8 mouse cellular contexts compared by ENCODE assay signal in the genomic region with DNA sequence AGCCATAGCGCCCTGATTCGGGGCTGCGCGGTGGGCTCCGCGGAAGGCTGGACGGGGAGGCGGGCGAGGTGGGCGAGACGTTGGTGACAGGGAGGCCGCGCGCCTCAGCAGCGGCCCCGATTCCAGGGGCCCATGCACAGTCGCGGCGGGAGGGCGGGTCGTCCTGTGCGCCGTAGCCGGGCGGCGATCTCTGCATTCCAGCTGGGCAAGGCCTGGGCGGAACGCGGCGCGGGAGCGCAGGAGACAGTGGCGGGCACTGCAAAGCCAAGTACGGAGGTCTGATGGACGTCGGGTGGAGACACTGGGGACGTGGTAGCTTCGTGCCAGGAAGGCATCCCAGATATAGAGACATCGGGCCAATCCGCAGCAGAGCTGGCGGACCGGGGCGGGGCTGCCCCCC. TPM values are rescaled to one million over a fixed set of nuclear protein-coding genes. Genes with fewer than 3 reads are reported as not detected.
DNase-seq lines count a peak whose midpoint lies in the region; ATAC-seq and TF ChIP-seq lines count a peak whose summit lies in the region.

Gene Sox18 (minus strand): TSS at position 315 of the 400 bp plus-strand sequence.

- TF ChIP-seq EP300 in lung, postnatal 0 days (IDR thresholded peaks at IDR 0.05): no peak
- TF ChIP-seq EP300 in stomach, postnatal 0 days (optimal IDR thresholded peaks at IDR 0.05): no peak

- peaks cover 44% of the 10 kb centered on the region for H3K27me3 ChIP-seq in forebrain, embryonic 11.5 days (ENCODE audit: control insufficient read depth, insufficient read depth, low read length)
- H3K27me3 ChIP-seq in lung, postnatal 0 days (replicated peaks; ENCODE audit: insufficient read depth, low read length): peaks cover 28% of the 10 kb centered on the region
- H3K27me3 ChIP-seq in stomach, postnatal 0 days (ENCODE audit: control insufficient read depth, insufficient read depth, low read length): peaks cover 19% of the 10 kb centered on the region

- no peak for TF ChIP-seq CTCF in lung, postnatal 0 days (IDR thresholded peaks at IDR 0.05)
- no peak for TF ChIP-seq CTCF in stomach, postnatal 0 days (IDR thresholded peaks at IDR 0.05; ENCODE audit: low read depth)

- H3K9ac ChIP-seq in forebrain, embryonic 11.5 days (ENCODE audit: low read length): no peak within 1 kb of the TSS
- H3K9ac ChIP-seq in lung, postnatal 0 days (replicated peaks; ENCODE audit: low read depth): peak within 1 kb of the TSS; percentile 54
- H3K9ac ChIP-seq in stomach, postnatal 0 days (ENCODE audit: low read length): peak within 1 kb of the TSS; percentile 41

- DNase-seq in ovary, adult 18-20 months (ENCODE audit: low spot score): peak; percentile 60
- no peak for DNase-seq in ovary, postnatal 10 days (ENCODE audit: low spot score)
- no peak for DNase-seq in forebrain, embryonic 11.5 days (ENCODE audit: low spot score)
- DNase-seq in heart, postnatal 10 days: peak; percentile 73 to 74
- peak; percentile 75 to 83 for DNase-seq in kidney, postnatal 36 days
- DNase-seq in lung, postnatal 0 days (ENCODE audit: low spot score): peak; percentile 48
- no peak for DNase-seq in stomach, postnatal 0 days (ENCODE audit: low spot score)
- no peak for DNase-seq in cerebellum, adult 8-10 months

- H3K4me2 ChIP-seq in forebrain, embryonic 11.5 days (ENCODE audit: low read depth, low read length, severe bottlenecking): peak within 1 kb of the TSS; percentile 42
- peak within 1 kb of the TSS; percentile 57 for H3K4me2 ChIP-seq in lung, postnatal 0 days (replicated peaks; ENCODE audit: low read depth, low read length)
- H3K4me2 ChIP-seq in stomach, postnatal 0 days (replicated peaks; ENCODE audit: low read depth): peak within 1 kb of the TSS; percentile 64

- no peak within 1 kb of the TSS for H3K27ac ChIP-seq in forebrain, embryonic 11.5 days (ENCODE audit: low read depth, low read length)
- peak within 1 kb of the TSS; percentile 77 for H3K27ac ChIP-seq in lung, postnatal 0 days (ENCODE audit: low read length)
- H3K27ac ChIP-seq in stomach, postnatal 0 days (replicated peaks): peak within 1 kb of the TSS; percentile 67; the same call in 1 of the 2 replicates

- WGBS in forebrain, embryonic 11.5 days: 2% methylated on average over 35 of the region's 43 CpGs
- WGBS in lung, postnatal 0 days: under 1% methylated on average over 43 of the region's 43 CpGs
- WGBS in stomach, postnatal 0 days: under 1% methylated on average over 43 of the region's 43 CpGs

- intact Hi-C loops in heart, postnatal 10 days (cut with DNase I): loop anchor here (10.0 kb wide), 1 partner anchor 277 kb away; no protein-coding TSS in a partner anchor

- peaks cover 13% of the 10 kb centered on the region; the same call in 1 of the 2 replicates for H3K4me1 ChIP-seq in forebrain, embryonic 11.5 days (replicated peaks; ENCODE audit: control insufficient read depth, insufficient read depth, low read length)
- H3K4me1 ChIP-seq in lung, postnatal 0 days (ENCODE audit: insufficient read depth, low read depth, low read length): peaks cover 13% of the 10 kb centered on the region; the same call in 1 of the 2 replicates
- H3K4me1 ChIP-seq in stomach, postnatal 0 days (replicated peaks; ENCODE audit: control insufficient read depth, insufficient read depth): peaks cover 3% of the 10 kb centered on the region

- H3K9me3 ChIP-seq in forebrain, embryonic 11.5 days (ENCODE audit: control insufficient read depth, low read length): no peaks in the 10 kb centered on the region
- H3K9me3 ChIP-seq in lung, postnatal 0 days (ENCODE audit: low read length): no peaks in the 10 kb centered on the region
- H3K9me3 ChIP-seq in stomach, postnatal 0 days (ENCODE audit: control insufficient read depth, low read length): no peaks in the 10 kb centered on the region

- no peaks in the 10 kb centered on the region for H3K36me3 ChIP-seq in forebrain, embryonic 11.5 days (ENCODE audit: control insufficient read depth, insufficient read depth, low read length)
- no peaks in the 10 kb centered on the region for H3K36me3 ChIP-seq in lung, postnatal 0 days (ENCODE audit: insufficient read depth, low read length)
- H3K36me3 ChIP-seq in stomach, postnatal 0 days (ENCODE audit: control insufficient read depth, insufficient read depth, low read length): no peaks in the 10 kb centered on the region

- peak within 1 kb of the TSS; percentile 22 for H3K4me3 ChIP-seq in forebrain, embryonic 11.5 days (ENCODE audit: low read depth, low read length)
- H3K4me3 ChIP-seq in lung, postnatal 0 days (ENCODE audit: low read depth, low read length): peak within 1 kb of the TSS; percentile 52
- peak within 1 kb of the TSS; percentile 44 for H3K4me3 ChIP-seq in stomach, postnatal 0 days (ENCODE audit: low read depth, low read length)

- peak; percentile 14; the same call in 1 of the 2 replicates for ATAC-seq in forebrain, embryonic 11.5 days (replicated peaks; ENCODE audit: low FRiP score)
- ATAC-seq in lung, postnatal 0 days: peak; percentile 59
- no peak; the same call in 1 of the 2 replicates for ATAC-seq in stomach, postnatal 0 days (ENCODE audit: low FRiP score, low TSS enrichment)

RNA-seq across cellular contexts. Expression of gene Sox18, which starts in this region (rescaled TPM):
- polyA plus RNA-seq in forebrain, embryonic 11.5 days (2014; fragmentation: Nextera tagmentation; extraction: Ambion mirVana): 15.8 and 18.8 TPM in 2 replicates
- total RNA-seq in heart, postnatal 10 days (2021): 100 to 1,000 TPM in 1 of 2 experiments, 10 to 100 TPM in 1; 91.5 to 103 TPM
- polyA plus RNA-seq in lung, postnatal 0 days (2015; fragmentation: Nextera tagmentation; extraction: Ambion mirVana): 134 and 161 TPM in 2 replicates
- polyA plus RNA-seq in stomach, postnatal 0 days (2015; fragmentation: Nextera tagmentation; extraction: Ambion mirVana): 14.0 and 14.1 TPM in 2 replicates

Comparison
In these comparisons a context has a peak if more than half of its experiments do, and no peak if none do; other contexts are left out.
1. DNase-seq: peak in ovary, adult 18-20 months (single experiment), heart, postnatal 10 days (2 of 2), kidney, postnatal 36 days (2 of 2) and lung, postnatal 0 days (single experiment); none in ovary, postnatal 10 days (single experiment), forebrain, embryonic 11.5 days (single experiment), stomach, postnatal 0 days (single experiment) and cerebellum, adult 8-10 months (single experiment).
2. Peak in every context shown above with its lines, with median percentiles within 50 percentile points of each other: H3K4me2 ChIP-seq and H3K4me3 ChIP-seq.